Mouse (Mus musculus) layer of hippocampus, adult 9-11 months (tissue): ENCODE measurements at regions not wholly inside any gene's neighbourhood (a gene's known extent, or its start where the extent isn't known, plus 50 kb on each side); places are given as distances from the start of the nearest gene placed in this dataset.

Source experiments
- DNase-seq: peaks from one replicate; pipeline ENCODE4 v3.0.0; 2022

DNA sequence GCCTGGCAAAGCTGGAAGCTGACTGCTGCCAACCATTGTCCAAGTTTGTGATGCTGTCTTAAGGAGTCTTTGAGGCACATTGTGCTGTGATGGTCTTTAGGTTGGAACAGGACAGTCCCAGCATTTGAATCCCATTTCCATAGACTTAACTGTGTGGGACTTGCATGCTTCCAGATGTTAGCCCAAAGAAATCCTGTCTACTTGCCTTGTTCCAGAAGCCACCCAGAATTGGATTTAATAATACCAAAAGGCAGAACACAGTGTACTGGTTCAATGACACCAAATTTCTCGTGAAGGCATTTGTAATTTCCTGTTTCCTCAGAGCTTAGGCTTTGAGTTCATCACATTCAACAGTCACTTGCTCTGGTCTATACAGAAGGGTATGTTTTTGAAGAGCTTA is 444.9 kb upstream of the Slc30a5 start:
- DNase-seq: no peak

- no peak for DNase-seq
Measured at GRCm38 (mm10) chr13:101276766-101277165, 443.5 kb upstream of the Slc30a5 start.

DNA sequence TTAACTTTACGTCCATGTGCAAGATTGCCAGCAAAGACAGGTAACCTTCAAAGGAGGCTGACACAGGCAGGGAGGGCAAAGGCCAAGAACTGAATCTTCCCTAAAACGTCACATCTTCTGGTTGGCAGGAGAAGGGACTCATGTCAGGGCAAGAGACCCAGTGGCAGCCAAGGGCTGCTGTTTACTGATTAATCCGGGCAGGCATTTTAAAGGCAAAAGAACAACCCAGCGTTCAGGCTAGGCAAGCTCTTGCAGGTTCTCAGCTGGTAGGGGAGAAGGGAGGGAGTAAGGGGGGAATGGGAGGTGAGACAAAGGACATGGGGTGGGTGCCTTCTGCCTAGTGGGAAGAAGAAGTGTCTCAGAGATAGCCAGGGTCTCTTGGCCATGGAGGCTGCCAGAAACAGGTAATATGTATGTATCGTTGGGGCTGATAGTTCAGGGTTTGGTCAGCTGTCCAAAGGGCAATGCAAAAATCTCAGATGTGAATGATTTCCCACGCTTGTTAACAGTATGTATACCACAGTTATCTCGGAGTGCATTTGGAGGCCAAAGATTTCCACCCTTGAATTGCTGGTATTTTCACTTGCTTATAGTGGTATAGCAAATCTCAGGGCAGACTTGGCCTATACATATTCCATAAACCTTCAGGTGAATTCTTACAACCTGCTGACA is 441.4 kb upstream of the Slc30a5 start:
- no peak for DNase-seq

- DNase-seq: no peak
Measured at GRCm38 (mm10) chr13:101273321-101273720, 440.1 kb upstream of the Slc30a5 start.

GRCm38 (mm10) chr13:101253698-101254468 is 420.7 kb upstream of the Slc30a5 start:
- DNase-seq: no peak

GRCm38 (mm10) chr13:101249369-101249768 is 416.1 kb upstream of the Slc30a5 start:
- no peak for DNase-seq

- DNase-seq: no peak
Measured at GRCm38 (mm10) chr13:101244326-101244725, 411.1 kb upstream of the Slc30a5 start.

DNA sequence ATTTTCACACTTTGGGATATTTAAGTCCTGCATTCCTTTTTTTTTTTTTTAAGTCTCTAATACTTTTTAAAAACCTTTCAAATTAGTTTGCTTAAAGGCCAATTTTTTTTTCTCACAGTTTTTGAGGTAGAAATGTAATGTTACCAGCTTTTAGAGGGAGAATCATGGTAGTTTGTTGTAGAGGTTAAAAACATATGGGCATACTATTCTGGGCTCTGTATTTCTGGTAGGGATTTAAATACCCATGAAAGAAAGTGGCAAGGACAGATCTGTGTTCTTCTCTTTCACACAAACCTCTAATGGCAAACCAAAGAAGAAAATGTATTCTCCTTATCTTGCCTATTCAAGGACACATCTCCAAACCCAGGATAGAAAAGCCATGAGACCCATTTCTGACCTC is 405.6 kb upstream of the Slc30a5 start:
- DNase-seq: no peak

- no peak for DNase-seq
Measured at GRCm38 (mm10) chr13:101237035-101237434, 403.8 kb upstream of the Slc30a5 start.

DNA sequence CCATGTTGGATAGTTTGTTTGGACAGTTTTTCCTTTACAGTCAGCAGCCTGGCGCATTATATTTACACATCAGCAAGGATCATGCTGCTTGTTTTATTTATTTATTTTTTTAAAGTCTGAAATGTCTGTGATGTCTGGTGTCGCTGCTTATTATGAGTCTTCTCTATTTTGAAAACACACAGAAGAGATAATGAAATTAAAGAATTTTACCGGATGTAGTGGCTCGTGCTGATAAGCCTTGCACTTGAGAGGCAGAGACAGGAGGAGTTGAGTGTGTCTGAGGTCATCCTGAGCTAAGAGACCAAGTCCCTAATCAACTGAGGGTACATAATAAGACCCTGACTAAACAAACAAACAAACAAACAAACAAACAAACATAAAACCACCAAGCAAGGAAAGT is 402.6 kb upstream of the Slc30a5 start:
- DNase-seq: no peak

GRCm38 (mm10) chr13:101235110-101235509 is 401.9 kb upstream of the Slc30a5 start:
- peak; percentile 51 for DNase-seq

GRCm38 (mm10) chr13:101234550-101234949 is 401.3 kb upstream of the Slc30a5 start:
- DNase-seq: no peak

- no peak for DNase-seq
Measured at GRCm38 (mm10) chr13:101233843-101234281, 400.6 kb upstream of the Slc30a5 start.

GRCm38 (mm10) chr13:101233181-101233842 is 400.1 kb upstream of the Slc30a5 start:
- DNase-seq: peak; percentile 91

- no peak for DNase-seq
Measured at GRCm38 (mm10) chr13:101229861-101230260, 396.6 kb upstream of the Slc30a5 start.

GRCm38 (mm10) chr13:101225366-101225765 is 392.1 kb upstream of the Slc30a5 start:
- DNase-seq: peak; percentile 47

DNA sequence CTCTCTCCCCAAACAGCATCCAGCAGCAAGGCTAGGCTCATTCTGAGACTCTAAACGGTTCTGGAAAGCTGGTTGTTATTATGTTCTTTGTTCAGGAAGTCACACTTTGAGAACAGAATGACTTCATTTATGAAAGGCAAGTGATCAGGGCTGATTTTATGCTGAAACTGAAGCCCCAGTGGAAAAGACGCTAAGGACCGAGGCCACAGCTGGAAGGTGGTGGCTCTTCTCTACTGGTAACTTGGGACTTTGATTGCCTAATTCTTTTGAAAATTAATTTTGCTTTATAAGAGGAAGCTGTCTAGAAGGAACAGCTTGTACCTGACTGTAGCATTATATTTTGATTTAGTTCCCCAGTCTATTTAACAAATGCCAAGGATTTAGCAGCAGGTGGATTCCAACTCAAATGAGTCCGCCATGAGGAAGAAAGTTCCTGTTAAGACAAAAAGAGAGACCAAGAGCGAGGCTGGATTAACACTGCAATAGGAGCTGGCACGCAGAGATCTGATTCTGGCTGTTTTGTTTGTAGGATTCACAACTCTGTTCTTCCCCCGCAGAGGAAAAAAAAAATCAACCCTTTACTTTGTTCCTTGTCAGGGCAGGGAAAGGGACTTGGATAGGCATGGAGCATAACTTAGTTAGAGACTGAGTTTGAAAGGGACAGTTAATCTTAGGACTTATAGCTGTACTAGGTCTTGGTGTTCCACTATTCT is 388.3 kb upstream of the Slc30a5 start:
- no peak for DNase-seq

- peak; percentile 38 for DNase-seq
Measured at GRCm38 (mm10) chr13:101219568-101219967, 386.3 kb upstream of the Slc30a5 start.

- no peak for DNase-seq
Measured at GRCm38 (mm10) chr13:101216897-101217480, 383.8 kb upstream of the Slc30a5 start.

GRCm38 (mm10) chr13:101216421-101216820 is 383.2 kb upstream of the Slc30a5 start:
- no peak for DNase-seq

GRCm38 (mm10) chr13:101215792-101216221 is 382.6 kb upstream of the Slc30a5 start:
- no peak for DNase-seq

GRCm38 (mm10) chr13:101215131-101215641 is 382.0 kb upstream of the Slc30a5 start:
- DNase-seq: no peak
